In the genomic region with DNA sequence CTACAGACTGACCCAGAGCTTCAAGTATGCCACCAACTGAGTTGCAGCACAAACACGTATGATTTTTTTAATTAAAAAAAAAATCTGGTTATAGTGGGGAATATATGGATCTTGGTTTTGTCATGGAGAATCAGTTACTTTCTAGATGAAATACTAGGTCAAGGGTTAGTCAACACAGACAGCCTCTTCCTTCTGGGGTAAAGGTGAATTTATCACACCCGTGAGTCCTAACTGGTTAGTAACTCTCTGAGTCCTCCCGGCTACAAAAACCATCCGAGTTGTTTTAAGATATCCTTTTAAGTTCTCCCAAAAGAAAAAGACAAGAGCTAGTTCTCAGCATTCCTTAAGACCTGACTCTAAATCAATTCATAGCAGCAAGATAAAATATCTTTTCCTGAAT, we compare ENCODE assay signal across 26 mouse cellular contexts.
DNase-seq lines count a peak whose midpoint lies in the region; ATAC-seq and TF ChIP-seq lines count a peak whose summit lies in the region.
"Had no signal": no experiment of that assay in that cellular context is flagged by ENCODE, and none has a peak within 500 bp of the region (broad histone marks: within the 10 kb centered on the region; RNA-seq: fewer than 3 reads in every experiment).

No protein-coding gene starts in this region.

- no peak for TF ChIP-seq EP300 in heart, postnatal 0 days (IDR thresholded peaks at IDR 0.05; ENCODE audit: low read depth)

- TF ChIP-seq CTCF in heart, postnatal 0 days (IDR thresholded peaks at IDR 0.05; ENCODE audit: low read depth), result no peak
- no peak for TF ChIP-seq CTCF in bone marrow macrophage, adult 2 months (IDR thresholded peaks at IDR 0.05; ENCODE audit: low read depth, low read length)

- in situ Hi-C loops in ES-E14 (cut with MboI; ENCODE audit: low sequenced_read_pairs in 2 of 2, unreplicated experiment in 2 of 2), result loop anchor here in 1 of 2 experiments (10.0 kb wide), 1 partner anchor 105 kb away; no protein-coding TSS in a partner anchor

- H3K36me3 ChIP-seq in heart, postnatal 0 days (replicated peaks; ENCODE audit: control insufficient read depth, insufficient read depth, low read length), result 0 out of 2 replicates have a peak, but pooled peaks cover 3% of the 10 kb centered on the region
- H3K36me3 ChIP-seq in kidney, embryonic 16.5 days (ENCODE audit: insufficient read depth, low read length), result peaks cover 12% of the 10 kb centered on the region; the same call in 1 of the 2 replicates
- no peaks in the 10 kb centered on the region for H3K36me3 ChIP-seq in ES-E14 (ENCODE audit: control insufficient read depth, insufficient read depth, low read length, poor library complexity, severe bottlenecking)
- H3K36me3 ChIP-seq: limb, embryonic 15.5 days; midbrain, embryonic 15.5 days; neural tube, embryonic 15.5 days had no signal

- TF ChIP-seq POLR2A in bone marrow macrophage, adult 2 months (IDR thresholded peaks at IDR 0.05; ENCODE audit: borderline replicate concordance, low read depth, low read length), result no peak

- H3K27me3 ChIP-seq in heart, postnatal 0 days (ENCODE audit: control insufficient read depth, insufficient read depth, low read length), result no peaks in the 10 kb centered on the region
- no peaks in the 10 kb centered on the region for H3K27me3 ChIP-seq in kidney, embryonic 16.5 days (ENCODE audit: insufficient read depth, low read length)
- H3K27me3 ChIP-seq: forebrain, embryonic 13.5 days; hindbrain, embryonic 13.5 days; limb, embryonic 15.5 days; midbrain, embryonic 15.5 days; neural tube, embryonic 15.5 days had no signal

- ATAC-seq in heart, postnatal 0 days (ENCODE audit: insufficient read depth, low read depth), result no peak
- no peak for ATAC-seq in kidney, embryonic 16.5 days (ENCODE audit: low FRiP score, low TSS enrichment)
- ATAC-seq: CD4-positive, CD25-positive, alpha-beta regulatory T cell, adult 4 months; forebrain, embryonic 13.5 days; midbrain, embryonic 15.5 days had no signal

- H3K27ac ChIP-seq in heart, postnatal 0 days (ENCODE audit: low read depth), result peak overlapping the region; percentile 23; the same call in 1 of the 2 replicates
- peak overlapping the region; percentile 0; the same call in 1 of the 2 replicates for H3K27ac ChIP-seq in kidney, embryonic 16.5 days (ENCODE audit: low read length)
- H3K27ac ChIP-seq in ES-E14 (ENCODE audit: insufficient read depth, low read depth, low read length, poor library complexity, severe bottlenecking), result peak overlapping the region; percentile 82
- peak overlapping the region; percentile 76 for H3K27ac ChIP-seq in bone marrow macrophage, adult 2 months (ENCODE audit: insufficient read depth, low read depth, low read length)
- H3K27ac ChIP-seq: forebrain, embryonic 13.5 days; hindbrain, embryonic 13.5 days; limb, embryonic 15.5 days; midbrain, embryonic 15.5 days; neural tube, embryonic 15.5 days had no signal

- no peak for DNase-seq in heart, postnatal 0 days (ENCODE audit: low spot score)
- DNase-seq in heart, postnatal 10 days, result no peak
- no peak for DNase-seq in kidney, postnatal 10 days
- no peak for DNase-seq in ES-E14 (ENCODE audit: low read depth, low spot score)
- DNase-seq in adrenal gland, postnatal 14 days, result no peak
- DNase-seq: adrenal gland, adult 2 months; cerebellum, adult 11 months; cerebellum, adult 9-10 months; cerebellum, postnatal 36 days; gastrocnemius, postnatal 14 days; heart, postnatal 4 days; layer of hippocampus, adult 9-11 months; lung, postnatal 4 days; right cerebral cortex, postnatal 14 days; thymus, adult 18-20 months; thymus, postnatal 25 days had no signal

- no peak overlapping the region for H3K4me3 ChIP-seq in heart, postnatal 0 days (ENCODE audit: low read depth, low read length)
- no peak overlapping the region for H3K4me3 ChIP-seq in kidney, embryonic 16.5 days (ENCODE audit: low read length)
- no peak overlapping the region for H3K4me3 ChIP-seq in ES-E14 (ENCODE audit: insufficient read depth in 1 of 2, low read depth in 1 of 2, low read length in 2 of 2, poor library complexity in 1 of 2, severe bottlenecking in 1 of 2)
- H3K4me3 ChIP-seq in bone marrow macrophage, adult 2 months (ENCODE audit: insufficient read depth, low read length), result no peak overlapping the region
- H3K4me3 ChIP-seq: forebrain, embryonic 13.5 days; hindbrain, embryonic 13.5 days; limb, embryonic 10.5 days; limb, embryonic 15.5 days; midbrain, embryonic 15.5 days; neural tube, embryonic 15.5 days had no signal

- WGBS in heart, postnatal 0 days, result 58% methylated on average over 4 of the region's 4 CpGs
- 55% methylated on average over 4 of the region's 4 CpGs for WGBS in kidney, embryonic 16.5 days

- H3K4me1 ChIP-seq in heart, postnatal 0 days (ENCODE audit: control insufficient read depth, insufficient read depth), result 0 out of 2 replicates have a peak, but pooled peaks cover 6% of the 10 kb centered on the region
- H3K4me1 ChIP-seq in kidney, embryonic 16.5 days (ENCODE audit: insufficient read depth, low read length), result peaks cover 7% of the 10 kb centered on the region; the same call in 1 of the 2 replicates
- peaks cover 0 to 3% of the 10 kb centered on the region in 2 experiments; a peak in 1 of 4 replicates for H3K4me1 ChIP-seq in ES-E14 (ENCODE audit: control insufficient read depth in 2 of 2, insufficient read depth in 2 of 2, low read length in 2 of 2, poor library complexity in 1 of 2)
- peaks cover 41% of the 10 kb centered on the region for H3K4me1 ChIP-seq in bone marrow macrophage, adult 2 months (ENCODE audit: control insufficient read depth, insufficient read depth, low read length)
- H3K4me1 ChIP-seq: forebrain, embryonic 13.5 days; midbrain, embryonic 15.5 days had no signal

- no peak overlapping the region for H3K9ac ChIP-seq in heart, postnatal 0 days (replicated peaks; ENCODE audit: low read depth, low read length)
- no peak overlapping the region for H3K9ac ChIP-seq in kidney, embryonic 16.5 days (replicated peaks; ENCODE audit: low read length)
- H3K9ac ChIP-seq in ES-E14 (ENCODE audit: insufficient read depth, low read depth, low read length, poor library complexity, severe bottlenecking), result peak overlapping the region; percentile 36; the same call in 1 of the 2 replicates
- H3K9ac ChIP-seq: forebrain, embryonic 13.5 days; hindbrain, embryonic 13.5 days; limb, embryonic 15.5 days; midbrain, embryonic 15.5 days; neural tube, embryonic 15.5 days had no signal

- intact Hi-C loops in heart, postnatal 10 days (cut with DNase I), result no loop called here

- no peak overlapping the region for H3K4me2 ChIP-seq in heart, postnatal 0 days (ENCODE audit: low read depth, low read length)
- no peak overlapping the region for H3K4me2 ChIP-seq in kidney, embryonic 16.5 days (replicated peaks; ENCODE audit: low read depth, low read length)
- H3K4me2 ChIP-seq: forebrain, embryonic 13.5 days; heart, embryonic 11.5 days; hindbrain, embryonic 13.5 days; limb, embryonic 15.5 days; midbrain, embryonic 15.5 days; neural tube, embryonic 15.5 days had no signal

- H3K9me3 ChIP-seq in heart, postnatal 0 days (replicated peaks; ENCODE audit: control insufficient read depth, low read length), result no peaks in the 10 kb centered on the region
- H3K9me3 ChIP-seq in kidney, embryonic 16.5 days (ENCODE audit: low read length), result no peaks in the 10 kb centered on the region
- H3K9me3 ChIP-seq in ES-E14 (ENCODE audit: control insufficient read depth, insufficient read depth, low read depth, low read length), result no peaks in the 10 kb centered on the region
- H3K9me3 ChIP-seq: forebrain, embryonic 13.5 days; hindbrain, embryonic 13.5 days; limb, embryonic 10.5 days; limb, embryonic 15.5 days; midbrain, embryonic 15.5 days; neural tube, embryonic 15.5 days had no signal

TF ChIP-seq in ES-E14, 5 proteins besides CTCF, POLR2A, EP300 and RAD21:
- no peak for TF ChIP-seq ZC3H11A (IDR thresholded peaks at IDR 0.05; ENCODE audit: borderline replicate concordance, low read depth, low read length)
- TF ChIP-seq MAFK (IDR thresholded peaks at IDR 0.05; ENCODE audit: insufficient read depth, low read depth, low read length), result no peak
- no peak for TF ChIP-seq ZNF384 (IDR thresholded peaks at IDR 0.05; ENCODE audit: low read depth, low read length)
- TF ChIP-seq CHD2 (IDR thresholded peaks at IDR 0.05; ENCODE audit: low read depth, low read length), result no peak
- no peak for TF ChIP-seq HCFC1 (IDR thresholded peaks at IDR 0.05; ENCODE audit: borderline replicate concordance, insufficient read depth, low read length)
TF ChIP-seq in ES-E14: peak in this region for 0.

Comparison
In these comparisons a context has a peak if more than half of its experiments do, and no peak if none do; other contexts are left out.
1. H3K27ac ChIP-seq: peak in every context shown above with its lines; median percentile 82 in ES-E14; 76 in bone marrow macrophage, adult 2 months; 23 in heart, postnatal 0 days; 0 in kidney, embryonic 16.5 days.